Mouse (Mus musculus) heart, postnatal 0 days (tissue): ENCODE measurements at regions not wholly inside any gene's neighbourhood (a gene's known extent, or its start where the extent isn't known, plus 50 kb on each side); places are given as distances from the start of the nearest gene placed in this dataset.

Experiments
- CTCF ChIP-seq: IDR thresholded peaks from 2 replicates; pipeline ENCODE4 v1.5.1; 2016; ENCODE audit warnings: antibody characterized with exemption, control low read depth, low read depth
- EP300 ChIP-seq: IDR thresholded peaks from 2 replicates; pipeline ENCODE4 v1.6.1; 2016; ENCODE audit warnings: antibody characterized with exemption, low read depth

GRCm38 (mm10) chr16:95100954-95101353 lies 103.5 kb upstream of the Kcnj6 start:
- TF ChIP-seq CTCF (no peak), EP300 (no peak)
